Mouse (Mus musculus): ENCODE results near the gene Slc16a6. TPM values are rescaled to one million over a fixed set of nuclear protein-coding genes. Genes with fewer than 3 reads are reported as not detected.

Slc16a6 gene
- total RNA-seq, 2 experiments from 2014 or later, result 13.0 to 13.2 TPM

DNA sequence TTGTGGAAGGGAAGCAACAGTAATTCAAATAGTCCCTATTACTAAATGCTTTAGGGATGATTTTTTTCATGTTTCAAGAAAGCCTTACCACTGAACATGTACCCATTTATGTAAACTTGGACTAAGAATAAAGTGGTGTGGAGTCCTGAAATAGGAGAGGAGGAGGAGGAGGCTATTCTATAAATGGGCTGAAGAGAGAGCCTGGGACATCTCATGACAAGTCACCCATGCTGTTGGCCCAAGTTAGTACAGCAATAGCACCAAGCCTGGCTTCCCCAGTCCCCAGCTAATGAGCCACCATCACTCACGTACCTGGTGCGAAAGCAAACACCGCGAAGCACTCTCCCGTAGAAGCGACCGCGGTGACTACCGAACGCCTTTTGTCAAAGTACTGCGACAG is 15.2 kb downstream of the Slc16a6 start:
- no peak for DNase-seq
- intact Hi-C loops (cut with DNase I), result no loop called here

- DNase-seq, result no peak
- intact Hi-C loops (cut with DNase I), result no loop called here
These were observed 17.1 kb downstream of the Slc16a6 start for GRCm38 (mm10) chr11:109456261-109456660.

DNA sequence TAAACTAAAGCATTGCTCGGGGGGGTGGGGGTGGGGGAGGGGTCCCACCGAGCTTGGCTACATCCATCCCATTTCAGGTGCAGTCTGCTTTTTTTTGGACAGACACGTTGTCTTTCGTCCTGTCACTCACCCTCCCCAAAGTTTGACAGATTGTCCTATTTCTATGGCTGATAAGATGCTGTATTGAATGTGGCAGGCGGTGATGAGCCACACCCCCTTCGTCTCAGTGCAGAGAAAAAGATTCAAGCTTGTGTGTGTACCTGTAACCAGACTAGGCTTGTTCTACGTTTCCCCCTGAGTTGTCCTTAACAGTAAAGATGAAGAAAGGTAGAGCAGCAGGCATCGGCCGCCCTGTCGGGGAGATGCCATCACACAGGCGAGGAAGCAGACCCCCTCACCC is 22.2 kb downstream of the Slc16a6 start:
- intact Hi-C loops (cut with DNase I), result no loop called here
- DNase-seq, result no peak

DNA sequence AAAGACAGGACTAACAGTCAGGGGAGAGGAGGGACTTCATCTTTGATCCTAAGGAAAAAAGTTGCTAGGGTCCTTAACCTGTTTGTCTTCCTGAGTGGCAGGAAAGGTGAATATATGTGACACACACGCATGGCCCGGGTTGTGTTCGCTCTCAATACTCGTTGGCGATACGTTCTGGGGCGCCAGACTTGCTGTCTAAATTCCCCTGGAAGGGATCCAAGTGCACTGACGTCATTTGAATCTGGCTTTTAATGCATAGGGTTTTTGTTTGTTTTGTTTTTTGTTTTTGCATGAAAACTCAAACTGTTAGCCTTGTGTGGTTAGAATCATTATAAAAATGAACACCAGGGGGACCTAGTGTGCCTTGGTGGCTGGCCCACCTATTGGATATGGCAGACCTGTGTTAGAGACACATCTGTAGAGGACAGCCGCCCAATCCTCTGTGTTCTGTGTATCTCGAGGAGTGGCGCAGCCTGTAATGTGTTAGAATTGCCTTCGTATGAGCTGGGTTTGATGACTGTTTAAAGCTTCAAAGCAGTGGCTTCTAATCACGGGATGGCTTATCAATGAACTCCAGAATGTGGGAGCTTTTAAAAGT is 27.9 kb downstream of the Slc16a6 start:
- no peak for DNase-seq
- intact Hi-C loops (cut with DNase I), result loop anchor here (2.0 to 5.0 kb wide), 2 partner anchors 137 to 415 kb away; no protein-coding TSS in a partner anchor

DNA sequence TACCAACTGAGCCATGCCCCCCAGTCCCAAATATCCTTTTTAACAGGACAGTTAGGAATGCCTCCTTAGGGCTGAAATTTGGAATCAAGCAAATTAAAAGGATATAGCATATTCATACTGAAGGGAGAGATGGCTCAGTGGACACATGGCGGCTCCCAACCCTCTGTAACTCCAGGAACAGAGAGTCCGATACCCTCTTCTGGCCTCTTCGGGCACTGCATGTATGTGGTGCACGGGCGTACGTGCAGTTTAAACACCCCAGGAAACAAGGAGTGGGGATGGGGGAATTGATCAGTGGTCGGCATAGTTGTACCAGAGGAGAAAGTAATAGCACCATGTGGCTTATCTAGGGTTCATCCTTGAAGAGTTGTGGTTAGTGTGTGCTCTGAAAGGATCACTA is 28.8 kb downstream of the Slc16a6 start:
- intact Hi-C loops (cut with DNase I), result loop anchor here (2.0 kb wide), 1 partner anchor 416 kb away; no protein-coding TSS in a partner anchor
- peak; percentile 39 for DNase-seq

DNA sequence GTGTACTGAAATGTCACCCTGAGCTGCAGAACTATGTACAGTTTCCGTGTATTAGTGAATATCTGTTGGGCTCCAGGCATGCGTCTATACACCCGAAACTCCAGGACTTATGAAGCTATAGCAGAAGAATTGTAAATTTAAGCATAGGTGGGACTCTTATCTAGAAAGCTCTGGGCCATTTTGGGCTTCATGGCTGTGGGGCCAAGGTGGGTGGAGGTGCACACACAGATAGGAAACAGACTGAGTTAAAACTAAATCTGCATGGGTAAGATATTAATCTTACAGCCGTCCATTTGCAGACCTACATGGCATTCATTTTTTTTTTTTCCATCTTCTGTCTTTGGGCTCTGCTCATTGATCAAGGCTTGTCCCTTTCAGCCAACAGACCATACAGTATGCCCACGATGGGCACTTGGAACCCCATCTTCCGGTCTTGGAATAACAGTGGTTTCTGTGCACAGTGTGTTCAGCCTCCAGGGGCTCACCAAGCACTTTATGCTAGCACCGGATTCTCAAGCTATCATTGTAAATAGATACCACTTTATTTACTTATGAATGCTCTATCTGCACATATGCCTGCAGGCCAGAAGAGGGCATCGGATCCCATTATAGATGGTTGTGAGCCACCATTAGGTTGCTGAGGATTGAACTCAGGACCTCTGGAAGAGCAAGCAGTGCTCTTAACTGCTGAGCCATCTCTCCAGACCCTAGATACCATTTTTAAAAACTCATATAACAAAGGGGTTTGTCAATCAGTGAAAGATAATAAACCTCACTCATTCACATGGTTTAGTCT is 29.7 kb downstream of the Slc16a6 start:
- intact Hi-C loops (cut with DNase I), result loop anchor here (2.0 kb wide), 1 partner anchor 417 kb away; no protein-coding TSS in a partner anchor
- no peak for DNase-seq

DNA sequence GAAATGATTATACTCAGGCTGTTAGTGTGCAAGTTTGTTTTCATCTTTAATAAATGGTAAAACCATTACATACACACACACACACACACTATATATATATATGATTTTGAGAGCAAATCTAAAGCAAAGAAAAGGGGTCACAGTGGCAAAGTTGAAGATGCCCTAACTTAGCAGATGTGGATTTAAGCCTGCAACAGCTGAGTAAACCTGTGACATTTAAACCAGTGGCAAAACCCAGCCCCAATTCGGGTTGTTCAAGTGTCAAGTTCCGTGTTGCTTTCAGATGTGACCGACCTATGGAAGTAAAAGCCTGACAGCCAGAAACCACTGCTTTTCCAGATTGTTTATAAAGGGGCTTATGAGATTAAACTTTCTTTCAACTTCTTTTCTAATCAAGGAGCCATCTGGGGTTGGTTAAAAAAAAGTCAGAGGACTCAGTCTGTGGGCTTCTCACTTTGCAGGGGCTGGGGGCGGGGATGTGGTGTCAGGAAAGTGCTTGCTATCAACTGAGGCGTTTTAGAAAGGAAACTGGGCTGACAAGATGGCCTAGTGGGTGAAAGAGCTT is 31.1 kb downstream of the Slc16a6 start:
- intact Hi-C loops (cut with DNase I), result no loop called here
- no peak for DNase-seq

DNA sequence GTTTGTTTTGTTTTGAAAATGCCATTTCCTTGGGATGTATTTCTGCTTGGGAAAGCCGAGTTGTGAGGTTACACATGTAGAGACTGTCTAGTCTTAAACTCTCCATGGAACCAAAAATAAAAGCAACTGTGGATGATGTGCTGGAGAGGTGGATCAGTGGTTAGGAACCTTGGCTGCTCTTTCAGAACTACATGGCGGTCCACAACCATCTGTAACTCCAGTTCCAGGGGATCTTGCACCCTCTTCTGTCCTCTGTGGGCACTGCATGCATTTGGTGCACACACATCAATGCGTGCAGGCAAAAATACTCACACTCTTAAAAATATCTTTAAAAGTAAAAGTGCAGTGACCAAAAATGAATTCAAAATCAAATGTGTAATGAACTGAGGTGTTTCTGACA is 32.3 kb downstream of the Slc16a6 start:
- intact Hi-C loops (cut with DNase I), result no loop called here
- DNase-seq, result peak; percentile 37

- intact Hi-C loops (cut with DNase I), result no loop called here
- DNase-seq, result no peak
These were observed 32.8 kb downstream of the Slc16a6 start for GRCm38 (mm10) chr11:109440641-109441040.

- intact Hi-C loops (cut with DNase I), result no loop called here
- DNase-seq, result peak; percentile 69
These were observed 33.5 kb downstream of the Slc16a6 start for GRCm38 (mm10) chr11:109439829-109440340.

- intact Hi-C loops (cut with DNase I), result no loop called here
These were observed 34.2 kb downstream of the Slc16a6 start for GRCm38 (mm10) chr11:109439209-109439608.

DNA sequence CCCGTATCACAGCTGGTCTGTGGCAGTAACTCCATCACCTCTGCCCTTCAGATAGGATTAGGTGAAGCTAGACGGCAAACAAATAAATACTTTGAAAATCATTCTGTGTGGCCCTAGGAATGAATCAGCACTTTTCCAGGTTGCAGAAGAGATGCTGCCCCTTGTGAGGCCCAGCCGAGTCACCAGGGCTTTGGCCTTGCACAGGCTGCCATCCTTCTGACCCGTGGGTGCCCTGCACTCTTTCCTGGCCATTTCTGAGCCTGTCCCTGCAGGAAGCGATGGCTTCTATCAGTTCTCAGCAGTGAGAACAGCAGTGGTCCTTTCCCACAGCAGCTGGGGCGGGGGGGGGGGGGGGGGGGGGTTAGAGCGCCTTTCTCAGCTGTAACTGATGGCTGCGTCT is 36.5 kb downstream of the Slc16a6 start:
- no peak for DNase-seq
- intact Hi-C loops (cut with DNase I), result no loop called here

More at GRCm38 (mm10) chr11:109439209-109439608, 34.2 kb downstream of the Slc16a6 start:
- DNase-seq, result no peak

DNA sequence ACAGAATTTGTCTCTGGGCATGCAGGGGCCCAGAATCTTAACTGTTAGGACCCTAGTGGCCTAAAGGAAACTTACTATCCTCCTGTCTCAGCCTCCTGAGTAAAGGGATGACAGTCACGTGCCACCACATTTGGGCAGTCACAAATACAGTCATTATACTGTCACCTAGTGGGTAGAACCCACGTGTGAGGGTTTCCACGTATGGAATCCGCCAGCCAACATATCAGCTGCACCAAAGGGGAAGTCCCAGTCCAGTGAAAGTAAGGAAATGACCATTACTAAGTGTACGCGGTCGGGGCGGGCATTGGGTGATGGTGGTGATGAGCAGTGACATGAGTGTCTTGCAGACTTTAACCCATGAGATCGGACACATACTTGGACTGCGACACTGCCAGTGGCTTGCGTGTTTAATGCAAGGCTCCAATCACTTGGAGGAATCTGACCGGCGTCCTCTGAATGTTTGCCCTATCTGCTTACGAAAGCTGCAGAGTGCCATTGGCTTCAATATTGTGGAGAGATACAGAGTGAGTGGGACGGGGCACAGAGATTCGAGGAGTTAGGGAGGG is 39.1 kb downstream of the Slc16a6 start:
- DNase-seq, result no peak
- intact Hi-C loops (cut with DNase I), result no loop called here

GRCm38 (mm10) chr11:109427353-109427752 is 46.0 kb downstream of the Slc16a6 start:
- DNase-seq, result no peak
- intact Hi-C loops (cut with DNase I), result loop anchor here (5.0 kb wide), 1 partner anchor 190 kb away; no protein-coding TSS in a partner anchor

DNA sequence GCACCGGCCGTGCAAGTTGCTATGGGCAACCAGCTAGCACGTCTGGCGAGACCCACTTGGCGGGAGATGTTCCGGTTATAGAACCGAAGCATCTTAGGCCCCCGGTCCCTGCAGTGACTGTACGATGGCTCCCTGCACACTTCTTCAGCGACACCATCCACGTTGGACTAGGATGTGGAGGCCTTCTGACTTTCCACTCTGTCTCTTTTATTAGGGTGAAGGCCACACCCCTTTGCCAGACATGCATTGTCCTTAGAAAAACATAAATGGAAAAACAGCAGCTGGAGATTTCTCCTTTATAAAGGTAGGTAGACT is 47.2 kb downstream of the Slc16a6 start:
- no peak for DNase-seq
- intact Hi-C loops (cut with DNase I), result loop anchor here (5.0 kb wide), 1 partner anchor 189 kb away; no protein-coding TSS in a partner anchor

- intact Hi-C loops (cut with DNase I), result loop anchor here (5.0 kb wide), 1 partner anchor 188 kb away; no protein-coding TSS in a partner anchor
- DNase-seq, result peak; percentile 100
These were observed 47.8 kb downstream of the Slc16a6 start, which contains the start of gene Amz2 for GRCm38 (mm10) chr11:109425392-109426271. TSS of gene Amz2 (plus strand) at chr11:109425946.

DNA sequence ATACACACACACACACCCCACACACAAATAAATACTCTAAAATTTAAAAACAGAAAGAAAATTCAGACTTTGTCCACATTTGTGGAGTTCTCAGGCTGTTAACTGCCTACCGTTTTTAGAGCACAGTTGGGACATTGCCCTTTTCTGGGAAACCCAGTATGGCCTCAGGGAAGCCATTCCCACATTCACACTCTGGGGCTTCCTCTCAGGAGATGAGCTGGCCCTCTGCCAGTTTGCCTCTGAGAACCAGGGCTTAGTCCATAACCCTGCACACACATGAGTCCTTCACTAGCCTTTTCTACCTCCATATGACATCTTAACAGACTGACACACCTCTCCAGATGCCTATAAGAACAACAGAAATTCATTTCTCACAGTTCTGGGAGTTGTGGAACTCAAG is 50.1 kb downstream of the Slc16a6 start:
- intact Hi-C loops (cut with DNase I), result no loop called here
- no peak for DNase-seq

GRCm38 (mm10) chr11:109422263-109422662 is 51.1 kb downstream of the Slc16a6 start:
- no peak for DNase-seq
- intact Hi-C loops (cut with DNase I), result no loop called here

- intact Hi-C loops (cut with DNase I), result no loop called here
- no peak for DNase-seq
These were observed 52.2 kb downstream of the Slc16a6 start for GRCm38 (mm10) chr11:109421205-109421604.

DNA sequence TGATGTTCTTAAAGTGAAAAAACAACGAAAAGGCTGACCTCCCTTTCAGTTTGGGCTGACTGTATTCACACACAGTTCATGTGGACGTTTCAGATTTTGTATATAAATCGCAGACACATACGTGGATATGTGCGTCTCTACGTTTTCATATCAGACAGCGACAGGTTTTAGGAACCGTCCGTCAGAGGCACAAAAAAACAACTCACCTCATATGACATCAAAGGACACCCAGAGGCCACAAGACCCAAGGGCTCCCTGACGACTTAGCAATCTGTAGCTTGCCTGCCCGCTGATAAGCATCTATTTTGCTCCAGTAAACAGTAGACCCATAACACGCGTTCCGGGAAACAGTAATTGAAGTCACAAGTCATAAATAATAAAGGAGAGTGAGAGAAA is 52.8 kb downstream of the Slc16a6 start:
- no peak for DNase-seq
- intact Hi-C loops (cut with DNase I), result no loop called here

Data from left cerebral cortex, postnatal 4 days (tissue).